Comparison of ENCODE assay signal across 14 mouse cellular contexts in the genomic region with DNA sequence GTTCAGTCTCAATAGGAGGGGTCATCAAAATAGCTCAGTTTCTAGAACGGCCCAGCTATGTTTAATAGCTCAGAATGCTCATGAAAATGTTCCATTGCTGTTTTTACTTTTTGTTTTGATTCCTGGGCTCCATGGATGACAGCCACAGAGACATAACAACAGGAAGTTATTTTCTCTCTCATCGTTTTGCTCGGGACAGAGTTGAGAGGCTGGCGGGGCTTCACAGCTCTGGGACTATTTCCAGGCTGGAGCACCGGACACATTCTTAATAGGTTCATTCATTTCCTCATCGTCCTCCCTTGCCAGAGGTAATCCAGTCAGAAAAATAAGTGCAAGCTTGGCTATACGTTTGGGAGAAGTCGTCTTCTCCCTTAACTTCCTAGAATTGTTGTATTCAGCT. TPM values are rescaled to one million over a fixed set of nuclear protein-coding genes. Genes with fewer than 3 reads are reported as not detected.
A peak's percentile ranks its signal among the peaks of the same experiment; 100 is the strongest.
DNase-seq lines count a peak whose midpoint lies in the region; ATAC-seq and TF ChIP-seq lines count a peak whose summit lies in the region.
"Had no signal": no experiment of that assay in that cellular context is flagged by ENCODE, and none has a peak within 500 bp of the region (broad histone marks: within the 10 kb centered on the region; RNA-seq: fewer than 3 reads in every experiment).

No protein-coding gene starts in this region.

- TF ChIP-seq POLR2A in limb, embryonic 14.5 days (IDR thresholded peaks at IDR 0.05; ENCODE audit: borderline replicate concordance, extremely low read depth, insufficient read depth, insufficient read length) = no peak
- TF ChIP-seq POLR2A in cerebellum, adult 2 months (IDR thresholded peaks at IDR 0.05; ENCODE audit: borderline replicate concordance, insufficient read depth, low read length) = no peak

- peak; percentile 40 for DNase-seq in limb, embryonic 14.5 days (ENCODE audit: low spot score)
- DNase-seq in limb, embryonic 10.5 days (ENCODE audit: low spot score) = no peak
- DNase-seq in heart, adult 9 months (ENCODE audit: low spot score in 2 of 2) = peak; percentile 44 to 45
- DNase-seq in heart, postnatal 25 days (ENCODE audit: low spot score) = peak; percentile 16
- peak; percentile 60 to 80 for DNase-seq in kidney, postnatal 25 days
- no peak for DNase-seq in left cerebral cortex, adult 8-10 months (ENCODE audit: low spot score in 2 of 2)
- DNase-seq in cerebellum, adult 2 months = no peak
- DNase-seq: cerebellum, adult 8-10 months; forebrain, postnatal 0 days; thymus, adult 18-20 months had no signal

- intact Hi-C loops in heart, postnatal 25 days (cut with DNase I) = loop anchor here (5.0 kb wide), 1 partner anchor 33 kb away; no protein-coding TSS in a partner anchor

- H3K4me2 ChIP-seq in limb, embryonic 14.5 days (replicated peaks; ENCODE audit: low read depth, low read length, severe bottlenecking) = no peak overlapping the region
- H3K4me2 ChIP-seq: embryonic facial prominence, embryonic 13.5 days; hindbrain, embryonic 13.5 days; midbrain, embryonic 13.5 days; neural tube, embryonic 12.5 days had no signal

- TF ChIP-seq CTCF in cerebellum, adult 2 months (IDR thresholded peaks at IDR 0.05; ENCODE audit: borderline replicate concordance, insufficient read depth, low read depth, low read length) = no peak

- no peak overlapping the region for H3K4me3 ChIP-seq in limb, embryonic 14.5 days (replicated peaks; ENCODE audit: low read length)
- H3K4me3 ChIP-seq in limb, embryonic 10.5 days = no peak overlapping the region
- no peak overlapping the region for H3K4me3 ChIP-seq in cerebellum, adult 2 months (replicated peaks; ENCODE audit: insufficient read depth, low read depth, low read length)
- H3K4me3 ChIP-seq: embryonic facial prominence, embryonic 13.5 days; hindbrain, embryonic 13.5 days; midbrain, embryonic 13.5 days; neural tube, embryonic 12.5 days had no signal

- H3K27ac ChIP-seq in limb, embryonic 14.5 days (replicated peaks; ENCODE audit: low read depth, low read length) = no peak overlapping the region
- no peak overlapping the region for H3K27ac ChIP-seq in limb, embryonic 10.5 days
- H3K27ac ChIP-seq in cerebellum, adult 2 months (ENCODE audit: insufficient read depth, low read length) = no peak overlapping the region
- H3K27ac ChIP-seq: embryonic facial prominence, embryonic 13.5 days; hindbrain, embryonic 13.5 days; midbrain, embryonic 13.5 days; neural tube, embryonic 12.5 days had no signal

- no peaks in the 10 kb centered on the region for H3K27me3 ChIP-seq in limb, embryonic 14.5 days (ENCODE audit: control insufficient read depth, insufficient read depth, low read length)
- 0 out of 2 replicates have a peak, but pooled peaks cover under 1% of the 10 kb centered on the region for H3K27me3 ChIP-seq in limb, embryonic 10.5 days (ENCODE audit: low read depth, poor library complexity, severe bottlenecking)
- no peaks in the 10 kb centered on the region for H3K27me3 ChIP-seq in cerebellum, adult 2 months (ENCODE audit: control insufficient read depth, insufficient read depth, low read length)
- H3K27me3 ChIP-seq: embryonic facial prominence, embryonic 13.5 days; hindbrain, embryonic 13.5 days; midbrain, embryonic 13.5 days; neural tube, embryonic 12.5 days had no signal

- WGBS in limb, embryonic 14.5 days = 49% methylated on average over 8 of the region's 8 CpGs
- 80% methylated on average over 8 of the region's 8 CpGs for WGBS in limb, embryonic 10.5 days
- WGBS in cerebellum, adult 2 months = 30% methylated on average over 8 of the region's 8 CpGs

- H3K9me3 ChIP-seq in limb, embryonic 14.5 days (ENCODE audit: control insufficient read depth, low read length) = no peaks in the 10 kb centered on the region
- H3K9me3 ChIP-seq in limb, embryonic 10.5 days (replicated peaks) = no peaks in the 10 kb centered on the region
- H3K9me3 ChIP-seq: embryonic facial prominence, embryonic 13.5 days; hindbrain, embryonic 13.5 days; midbrain, embryonic 13.5 days; neural tube, embryonic 12.5 days had no signal

- H3K4me1 ChIP-seq in limb, embryonic 14.5 days (ENCODE audit: control insufficient read depth, insufficient read depth, low read length) = no peaks in the 10 kb centered on the region
- no peaks in the 10 kb centered on the region for H3K4me1 ChIP-seq in limb, embryonic 10.5 days
- no peaks in the 10 kb centered on the region for H3K4me1 ChIP-seq in cerebellum, adult 2 months (ENCODE audit: control insufficient read depth, insufficient read depth, low read length)
- H3K4me1 ChIP-seq: embryonic facial prominence, embryonic 13.5 days; neural tube, embryonic 12.5 days had no signal

- no peak overlapping the region for H3K9ac ChIP-seq in limb, embryonic 14.5 days (ENCODE audit: low read depth, low read length, severe bottlenecking)
- H3K9ac ChIP-seq: embryonic facial prominence, embryonic 13.5 days; forebrain, postnatal 0 days; hindbrain, embryonic 13.5 days; midbrain, embryonic 13.5 days; neural tube, embryonic 12.5 days had no signal

- ATAC-seq in limb, embryonic 14.5 days (ENCODE audit: low FRiP score, low read depth) = no peak
- ATAC-seq: forebrain, postnatal 0 days; midbrain, embryonic 13.5 days had no signal

- no peaks in the 10 kb centered on the region for H3K36me3 ChIP-seq in limb, embryonic 14.5 days (ENCODE audit: control insufficient read depth, insufficient read depth, low read length)
- no peaks in the 10 kb centered on the region for H3K36me3 ChIP-seq in limb, embryonic 10.5 days
- H3K36me3 ChIP-seq: embryonic facial prominence, embryonic 13.5 days; hindbrain, embryonic 13.5 days; midbrain, embryonic 13.5 days; neural tube, embryonic 12.5 days had no signal

RNA-seq across cellular contexts. Expression of gene Tnfsf10, which starts 27.9 kb away (rescaled TPM):
- 0.14 and 0.20 TPM in 2 replicates for polyA plus RNA-seq in limb, embryonic 14.5 days (2012; rRNA removed)
- 0.06 and 0.17 TPM in 2 replicates for polyA plus RNA-seq in limb, embryonic 14.5 days (2014; fragmentation: Nextera tagmentation; extraction: Ambion mirVana)
- polyA plus RNA-seq in limb, embryonic 10.5 days (2016; fragmentation: Nextera tagmentation; extraction: Ambion mirVana) = not detected in 2 replicates
- 10 to 100 TPM in 1 of 2 experiments, 1 to 10 TPM in 1; 9.7 to 12.7 TPM for total RNA-seq in heart, postnatal 25 days (2021)
- total RNA-seq in left cerebral cortex, adult 8-10 months (2022) = 1 to 10 TPM; 1.6 to 4.4 (median 1.6) TPM
- 1.6 and 2.0 TPM in 2 replicates for polyA plus RNA-seq in cerebellum, adult 2 months (2012; rRNA removed)
- polyA plus RNA-seq: neural tube, embryonic 12.5 days had no signal

Comparison
In these comparisons a context has a peak if more than half of its experiments do, and no peak if none do; other contexts are left out.
1. DNase-seq: peak in limb, embryonic 14.5 days (single experiment), heart, adult 9 months (2 of 2), heart, postnatal 25 days (single experiment) and kidney, postnatal 25 days (2 of 2); none in limb, embryonic 10.5 days (single experiment), left cerebral cortex, adult 8-10 months (0 of 2) and cerebellum, adult 2 months (0 of 2).